Mouse (Mus musculus): ENCODE measurements around the gene Arsj. TPM values are rescaled to one million over a fixed set of nuclear protein-coding genes. Genes with fewer than 3 reads are reported as not detected.

Gene Arsj
- total and polyA plus RNA-seq, 2 experiments from 2014 or later: 1.1 to 3.4 TPM

DNA sequence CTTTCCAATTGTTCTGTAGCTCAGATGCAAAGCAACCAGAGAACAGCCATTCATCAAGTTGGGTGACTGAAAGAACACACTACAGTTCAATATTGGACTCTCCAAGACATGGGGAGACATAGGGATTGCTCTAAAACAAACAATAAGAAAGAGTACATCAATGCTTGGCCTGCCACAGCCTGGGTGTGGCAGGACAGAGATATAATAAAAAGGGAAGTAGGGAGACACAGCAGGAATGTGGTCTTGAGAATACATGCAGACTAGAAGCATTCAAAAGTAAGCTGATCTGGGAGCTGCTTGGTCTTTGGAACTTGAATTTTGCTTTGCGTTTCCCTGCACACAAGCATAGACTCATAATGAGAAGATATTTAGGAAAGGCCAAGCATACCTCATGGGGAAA, 18.7 kb upstream of the Arsj start:
- Histone ChIP-seq H3K36me3 (replicated peaks; ENCODE audit: control insufficient read depth, insufficient read depth, low read length) (no peaks in the 10 kb centered on the region), H3K4me3 (ENCODE audit: low read depth, low read length) (no peak overlapping the region), H3K4me1 (ENCODE audit: control insufficient read depth, insufficient read depth) (no peaks in the 10 kb centered on the region), H3K27ac (ENCODE audit: low read depth) (no peak overlapping the region), H3K9ac (replicated peaks; ENCODE audit: low read depth, low read length) (no peak overlapping the region), H3K27me3 (ENCODE audit: control insufficient read depth, insufficient read depth, low read length) (no peaks in the 10 kb centered on the region), H3K9me3 (replicated peaks; ENCODE audit: control insufficient read depth, low read length) (no peaks in the 10 kb centered on the region), H3K4me2 (ENCODE audit: low read depth, low read length) (no peak overlapping the region)
- WGBS: 96% methylated on average over 1 of the region's 1 CpGs
- DNase-seq (ENCODE audit: low spot score): no peak
- TF ChIP-seq EP300 (IDR thresholded peaks at IDR 0.05; ENCODE audit: low read depth) (no peak), CTCF (IDR thresholded peaks at IDR 0.05; ENCODE audit: low read depth) (no peak)
- ATAC-seq (ENCODE audit: insufficient read depth, low read depth): no peak

DNA sequence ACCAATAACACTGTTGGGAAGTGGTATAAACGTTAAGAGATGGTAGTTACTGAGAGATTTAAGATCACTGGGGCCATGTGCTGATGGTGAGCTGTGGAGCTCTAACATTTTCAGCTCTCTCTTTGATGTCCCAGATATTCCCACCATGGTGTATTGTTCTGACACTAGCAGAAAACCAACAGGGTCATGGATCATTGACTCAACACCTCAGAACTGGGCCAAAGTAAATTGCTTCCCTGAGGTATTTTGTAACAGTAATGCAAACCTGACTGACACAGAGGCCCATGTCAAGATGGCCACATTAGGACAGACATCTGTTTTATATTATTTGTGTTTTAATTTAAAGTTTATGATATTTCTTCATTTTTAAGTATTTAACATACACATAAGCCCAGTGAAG, 3.7 kb upstream of the Arsj start:
- no peak overlapping the region for H3K4me3 ChIP-seq (ENCODE audit: low read depth, low read length)
- H3K36me3 ChIP-seq (replicated peaks; ENCODE audit: control insufficient read depth, insufficient read depth, low read length): no peaks in the 10 kb centered on the region
- no peak overlapping the region for H3K27ac ChIP-seq (ENCODE audit: low read depth)
- peaks cover 6% of the 10 kb centered on the region; the same call in 1 of the 2 replicates for H3K4me1 ChIP-seq (ENCODE audit: control insufficient read depth, insufficient read depth)
- WGBS: 41% methylated on average over 1 of the region's 1 CpGs
- H3K4me2 ChIP-seq (ENCODE audit: low read depth, low read length): no peak overlapping the region
- no peak for ATAC-seq (ENCODE audit: insufficient read depth, low read depth)
- TF ChIP-seq CTCF (IDR thresholded peaks at IDR 0.05; ENCODE audit: low read depth): no peak
- no peak for TF ChIP-seq EP300 (IDR thresholded peaks at IDR 0.05; ENCODE audit: low read depth)
- no peak overlapping the region for H3K9ac ChIP-seq (replicated peaks; ENCODE audit: low read depth, low read length)
- DNase-seq (ENCODE audit: low spot score): no peak
- no peaks in the 10 kb centered on the region for H3K27me3 ChIP-seq (ENCODE audit: control insufficient read depth, insufficient read depth, low read length)
- H3K9me3 ChIP-seq (replicated peaks; ENCODE audit: control insufficient read depth, low read length): no peaks in the 10 kb centered on the region

DNA sequence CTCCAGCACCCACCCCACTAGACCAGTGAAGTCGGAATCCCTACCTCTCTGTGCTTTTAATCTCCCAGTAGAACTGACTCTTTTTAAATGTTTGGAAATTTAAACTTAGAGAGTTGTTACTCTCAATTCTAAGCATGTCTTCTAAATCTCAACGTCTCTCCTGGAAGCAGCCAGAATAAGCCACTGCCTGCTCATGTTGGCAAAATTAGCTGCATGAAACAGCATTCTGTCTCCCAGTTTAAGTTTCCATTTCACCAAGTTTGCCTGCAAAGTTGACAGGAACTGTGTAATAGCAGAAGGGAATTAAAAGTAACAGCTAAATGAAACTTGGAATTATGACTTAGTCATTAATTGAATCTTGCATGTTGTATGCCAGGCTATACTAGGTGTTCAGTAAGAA, 1.1 kb upstream of the Arsj start:
- Histone ChIP-seq H3K4me1 (ENCODE audit: control insufficient read depth, insufficient read depth) (peaks cover 6% of the 10 kb centered on the region; the same call in 1 of the 2 replicates), H3K4me3 (ENCODE audit: low read depth, low read length) (no peak overlapping the region), H3K4me2 (ENCODE audit: low read depth, low read length) (no peak overlapping the region), H3K27ac (ENCODE audit: low read depth) (no peak overlapping the region), H3K36me3 (replicated peaks; ENCODE audit: control insufficient read depth, insufficient read depth, low read length) (no peaks in the 10 kb centered on the region), H3K9me3 (replicated peaks; ENCODE audit: control insufficient read depth, low read length) (no peaks in the 10 kb centered on the region), H3K9ac (replicated peaks; ENCODE audit: low read depth, low read length) (no peak overlapping the region), H3K27me3 (ENCODE audit: control insufficient read depth, insufficient read depth, low read length) (no peaks in the 10 kb centered on the region)
- DNase-seq (ENCODE audit: low spot score): no peak
- ATAC-seq (ENCODE audit: insufficient read depth, low read depth): no peak
- WGBS: 80% methylated on average over 2 of the region's 2 CpGs
- TF ChIP-seq EP300 (IDR thresholded peaks at IDR 0.05; ENCODE audit: low read depth) (no peak), CTCF (IDR thresholded peaks at IDR 0.05; ENCODE audit: low read depth) (no peak)

DNA sequence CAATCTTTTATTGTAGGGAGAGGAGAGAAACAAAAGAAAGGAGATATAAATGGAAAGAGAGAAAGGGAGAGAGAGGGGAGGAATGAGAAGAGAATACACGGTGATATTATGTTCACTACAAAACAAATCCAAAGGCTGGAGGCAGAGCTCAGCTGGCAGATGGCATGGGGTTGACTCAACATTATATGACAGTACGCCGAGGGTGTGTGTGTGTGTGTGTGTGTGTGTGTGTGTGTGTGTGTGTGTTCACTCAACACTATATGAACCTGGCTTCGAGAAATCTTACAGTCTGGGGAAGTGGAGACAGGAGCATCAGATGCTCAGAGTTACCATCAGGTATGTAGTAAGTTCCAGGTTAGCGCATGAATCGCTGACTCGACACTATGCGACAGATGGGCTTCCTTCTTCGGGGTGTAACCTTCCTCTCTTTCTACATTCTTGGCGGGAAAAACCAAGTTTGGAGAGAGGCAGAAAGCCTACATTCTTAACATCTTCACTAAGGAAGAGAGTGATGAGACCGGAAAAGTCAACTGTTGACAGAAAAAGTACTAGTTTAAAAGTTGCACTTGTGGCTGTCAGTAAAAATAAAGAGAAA, 456 bp upstream of the Arsj start:
- no peak overlapping the region for H3K27ac ChIP-seq (ENCODE audit: low read depth)
- ATAC-seq (ENCODE audit: insufficient read depth, low read depth) (no peak), DNase-seq (ENCODE audit: low spot score) (no peak)
- peak overlapping the region; percentile 83 for H3K4me2 ChIP-seq (ENCODE audit: low read depth, low read length)
- H3K9ac ChIP-seq (replicated peaks; ENCODE audit: low read depth, low read length): no peak overlapping the region
- 83% methylated on average over 11 of the region's 11 CpGs for WGBS
- no peaks in the 10 kb centered on the region for H3K9me3 ChIP-seq (replicated peaks; ENCODE audit: control insufficient read depth, low read length)
- no peaks in the 10 kb centered on the region for H3K36me3 ChIP-seq (replicated peaks; ENCODE audit: control insufficient read depth, insufficient read depth, low read length)
- TF ChIP-seq CTCF (IDR thresholded peaks at IDR 0.05; ENCODE audit: low read depth) (no peak), EP300 (IDR thresholded peaks at IDR 0.05; ENCODE audit: low read depth) (no peak)
- H3K4me3 ChIP-seq (ENCODE audit: low read depth, low read length): peak overlapping the region; percentile 55; the same call in 1 of the 2 replicates
- peaks cover 6% of the 10 kb centered on the region; the same call in 1 of the 2 replicates for H3K4me1 ChIP-seq (ENCODE audit: control insufficient read depth, insufficient read depth)
- H3K27me3 ChIP-seq (ENCODE audit: control insufficient read depth, insufficient read depth, low read length): no peaks in the 10 kb centered on the region

- WGBS: 74% methylated on average over 7 of the region's 7 CpGs
- TF ChIP-seq CTCF (IDR thresholded peaks at IDR 0.05; ENCODE audit: low read depth): no peak
- no peak for TF ChIP-seq EP300 (IDR thresholded peaks at IDR 0.05; ENCODE audit: low read depth)
- peak overlapping the region; percentile 83 for H3K4me2 ChIP-seq (ENCODE audit: low read depth, low read length)
- no peak for ATAC-seq (ENCODE audit: insufficient read depth, low read depth)
- peaks cover 6% of the 10 kb centered on the region; the same call in 1 of the 2 replicates for H3K4me1 ChIP-seq (ENCODE audit: control insufficient read depth, insufficient read depth)
- H3K27me3 ChIP-seq (ENCODE audit: control insufficient read depth, insufficient read depth, low read length): no peaks in the 10 kb centered on the region
- no peaks in the 10 kb centered on the region for H3K9me3 ChIP-seq (replicated peaks; ENCODE audit: control insufficient read depth, low read length)
- no peak overlapping the region for H3K9ac ChIP-seq (replicated peaks; ENCODE audit: low read depth, low read length)
- no peak for DNase-seq (ENCODE audit: low spot score)
- H3K27ac ChIP-seq (ENCODE audit: low read depth): no peak overlapping the region
- H3K36me3 ChIP-seq (replicated peaks; ENCODE audit: control insufficient read depth, insufficient read depth, low read length): no peaks in the 10 kb centered on the region
- H3K4me3 ChIP-seq (ENCODE audit: low read depth, low read length): peak overlapping the region; percentile 55
Measured at GRCm38 (mm10) chr3:126364555-126364954, 1.1 kb downstream of the Arsj start.

DNA sequence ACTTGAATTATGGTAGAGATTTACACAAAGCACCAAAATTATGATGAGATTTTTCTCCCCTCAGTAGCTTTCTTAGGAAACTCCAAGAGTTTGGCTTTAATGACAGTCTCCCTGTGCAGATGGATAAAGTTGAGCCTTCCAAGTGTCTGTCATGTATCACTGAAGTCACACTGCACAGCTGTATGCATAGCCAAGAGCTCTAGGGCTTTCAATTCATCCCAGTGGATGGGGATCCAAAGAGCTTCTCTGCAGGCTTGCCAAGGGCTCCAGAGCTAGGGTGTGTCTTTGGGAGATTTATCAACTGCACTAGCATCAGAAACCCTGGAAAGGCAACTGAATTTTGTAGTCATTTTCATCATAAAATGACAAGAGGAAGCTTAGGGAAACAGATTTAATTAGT, 7.1 kb downstream of the Arsj start:
- DNase-seq (ENCODE audit: low spot score): no peak
- H3K36me3 ChIP-seq (replicated peaks; ENCODE audit: control insufficient read depth, insufficient read depth, low read length): no peaks in the 10 kb centered on the region
- H3K4me2 ChIP-seq (ENCODE audit: low read depth, low read length): no peak overlapping the region

More for the DNA sequence above, 7.1 kb downstream of the Arsj start:
- Histone ChIP-seq H3K27ac (ENCODE audit: low read depth) (no peak overlapping the region), H3K9ac (replicated peaks; ENCODE audit: low read depth, low read length) (no peak overlapping the region), H3K4me1 (ENCODE audit: control insufficient read depth, insufficient read depth) (no peaks in the 10 kb centered on the region), H3K4me3 (ENCODE audit: low read depth, low read length) (no peak overlapping the region), H3K27me3 (ENCODE audit: control insufficient read depth, insufficient read depth, low read length) (no peaks in the 10 kb centered on the region), H3K9me3 (replicated peaks; ENCODE audit: control insufficient read depth, low read length) (no peaks in the 10 kb centered on the region)
- TF ChIP-seq EP300 (IDR thresholded peaks at IDR 0.05; ENCODE audit: low read depth): no peak
- no peak for ATAC-seq (ENCODE audit: insufficient read depth, low read depth)
